Mouse (Mus musculus) midbrain, embryonic 12.5 days (tissue): ENCODE data around the gene Izumo1r. TPM values are rescaled to one million over a fixed set of nuclear protein-coding genes. Genes with fewer than 3 reads are reported as not detected.

Source experiments
- ATAC-seq: fragments of 200-750 bp; cut with Nextera tagmentation; 2 replicates; pipeline ENCODE4 v1.8.0; 2017; ENCODE audit warnings: low read depth, moderate TSS enrichment, moderate library complexity; ENCODE audit not compliant: low FRiP score
- H3K27ac ChIP-seq: fragments of 300-500 bp; sonication (generic); replicated peaks from 2 replicates; pipeline ENCODE4 v1.5.1; 2016; ENCODE audit warnings: mild to moderate bottlenecking
- H3K27me3 ChIP-seq: fragments of 300-500 bp; sonication (generic); 2 replicates; pipeline ENCODE4 v1.6.1; 2016; ENCODE audit warnings: mild to moderate bottlenecking
- H3K36me3 ChIP-seq: fragments of 300-500 bp; sonication (generic); 2 replicates; pipeline ENCODE4 v1.6.1; 2016
- H3K4me1 ChIP-seq: fragments of 300-500 bp; sonication (generic); 2 replicates; pipeline ENCODE4 v1.6.1; 2016
- H3K4me2 ChIP-seq: fragments of 300-500 bp; sonication (generic); replicated peaks from 2 replicates; pipeline ENCODE4 v1.6.1; 2016; ENCODE audit warnings: mild to moderate bottlenecking, moderate library complexity
- H3K4me3 ChIP-seq: fragments of 300-500 bp; sonication (generic); 2 replicates; pipeline ENCODE4 v1.5.1; 2016; ENCODE audit warnings: mild to moderate bottlenecking
- H3K9ac ChIP-seq: fragments of 300-500 bp; sonication (generic); replicated peaks from 2 replicates; pipeline ENCODE4 v1.6.1; 2016; ENCODE audit warnings: mild to moderate bottlenecking, moderate library complexity
- H3K9me3 ChIP-seq: fragments of 300-500 bp; sonication (generic); 2 replicates; pipeline ENCODE4 v1.6.1; 2016; ENCODE audit warnings: mild to moderate bottlenecking
- WGBS: fragments of 180-500 bp; shearing (Covaris S2); methylation state at CpG from one replicate; pipeline ENCODE4 v1.1.7; 2016; 5-methylcytosine and 5-hydroxymethylcytosine counted together
- polyA plus RNA-seq: library from polyadenylated mRNA; unstranded; fragments of >200 nt; fragmentation: Nextera tagmentation; extraction: Ambion mirVana; gene quantifications from 2 replicates; pipeline ENCODE4 v1.2.1, GENCODE M21; 2016

The Izumo1r gene
- polyA plus RNA-seq, 1 experiment from 2014 or later = not detected

- Histone ChIP-seq H3K4me2 (no peak overlapping the region), H3K4me3 (no peak overlapping the region), H3K27me3 (no peaks in the 10 kb centered on the region), H3K36me3 (no peaks in the 10 kb centered on the region), H3K9ac (no peak overlapping the region), H3K9me3 (no peaks in the 10 kb centered on the region), H3K4me1 (peaks cover 4% of the 10 kb centered on the region), H3K27ac (no peak overlapping the region)
- 80% methylated on average over 4 of the region's 4 CpGs for WGBS
- no peak for ATAC-seq
Measured at GRCm38 (mm10) chr9:14923625-14924024, 19.9 kb upstream of the Izumo1r start.

GRCm38 (mm10) chr9:14921971-14922560 lies 18.3 kb upstream of the Izumo1r start:
- H3K36me3 ChIP-seq = no peaks in the 10 kb centered on the region
- no peak for ATAC-seq

GRCm38 (mm10) chr9:14921254-14921653 lies 17.5 kb upstream of the Izumo1r start:
- Histone ChIP-seq H3K27me3 (no peaks in the 10 kb centered on the region), H3K4me1 (peaks cover 4% of the 10 kb centered on the region), H3K36me3 (no peaks in the 10 kb centered on the region), H3K4me3 (no peak overlapping the region), H3K27ac (no peak overlapping the region), H3K9me3 (no peaks in the 10 kb centered on the region), H3K4me2 (no peak overlapping the region), H3K9ac (no peak overlapping the region)
- WGBS = 67% methylated on average over 4 of the region's 4 CpGs
- peak; percentile 16; the same call in 1 of the 2 replicates for ATAC-seq

More at GRCm38 (mm10) chr9:14921971-14922560, 18.3 kb upstream of the Izumo1r start:
- no peak overlapping the region for H3K9ac ChIP-seq
- H3K27ac ChIP-seq = no peak overlapping the region
- WGBS = 31% methylated on average over 1 of the region's 1 CpGs
- H3K9me3 ChIP-seq = no peaks in the 10 kb centered on the region
- H3K4me1 ChIP-seq = peaks cover 4% of the 10 kb centered on the region
- H3K4me2 ChIP-seq = no peak overlapping the region
- H3K27me3 ChIP-seq = no peaks in the 10 kb centered on the region
- no peak overlapping the region for H3K4me3 ChIP-seq

GRCm38 (mm10) chr9:14920608-14921007 lies 16.9 kb upstream of the Izumo1r start:
- Histone ChIP-seq H3K4me1 (peaks cover 4% of the 10 kb centered on the region), H3K27me3 (no peaks in the 10 kb centered on the region), H3K27ac (no peak overlapping the region), H3K9ac (no peak overlapping the region), H3K4me3 (no peak overlapping the region), H3K9me3 (no peaks in the 10 kb centered on the region), H3K36me3 (no peaks in the 10 kb centered on the region), H3K4me2 (no peak overlapping the region)
- WGBS = 80% methylated on average over 4 of the region's 4 CpGs
- ATAC-seq = no peak

GRCm38 (mm10) chr9:14918825-14919668 lies 15.3 kb upstream of the Izumo1r start:
- Histone ChIP-seq H3K4me2 (no peak overlapping the region), H3K27me3 (no peaks in the 10 kb centered on the region), H3K36me3 (no peaks in the 10 kb centered on the region), H3K4me1 (peaks cover 4% of the 10 kb centered on the region), H3K9ac (no peak overlapping the region), H3K27ac (no peak overlapping the region), H3K4me3 (no peak overlapping the region), H3K9me3 (no peaks in the 10 kb centered on the region)
- no peak for ATAC-seq
- WGBS = 80% methylated on average over 5 of the region's 5 CpGs

GRCm38 (mm10) chr9:14917661-14918060 lies 13.9 kb upstream of the Izumo1r start:
- ATAC-seq = no peak
- 88% methylated on average over 2 of the region's 2 CpGs for WGBS
- no peaks in the 10 kb centered on the region for H3K9me3 ChIP-seq

GRCm38 (mm10) chr9:14912037-14912436 lies 8.3 kb upstream of the Izumo1r start:
- no peak overlapping the region for H3K9ac ChIP-seq
- no peaks in the 10 kb centered on the region for H3K36me3 ChIP-seq
- no peak overlapping the region for H3K4me3 ChIP-seq
- no peaks in the 10 kb centered on the region for H3K27me3 ChIP-seq
- H3K9me3 ChIP-seq = no peaks in the 10 kb centered on the region
- no peak overlapping the region for H3K4me2 ChIP-seq
- peaks cover 4% of the 10 kb centered on the region for H3K4me1 ChIP-seq
- ATAC-seq = no peak
- WGBS = 81% methylated on average over 2 of the region's 2 CpGs
- H3K27ac ChIP-seq = no peak overlapping the region

More at GRCm38 (mm10) chr9:14917661-14918060, 13.9 kb upstream of the Izumo1r start:
- H3K27ac ChIP-seq = no peak overlapping the region
- no peak overlapping the region for H3K4me2 ChIP-seq
- no peaks in the 10 kb centered on the region for H3K27me3 ChIP-seq
- peaks cover 4% of the 10 kb centered on the region for H3K4me1 ChIP-seq
- no peak overlapping the region for H3K4me3 ChIP-seq
- H3K9ac ChIP-seq = no peak overlapping the region
- no peaks in the 10 kb centered on the region for H3K36me3 ChIP-seq

- Histone ChIP-seq H3K27ac (peak overlapping the region; percentile 46), H3K27me3 (no peaks in the 10 kb centered on the region), H3K4me3 (no peak overlapping the region), H3K4me2 (no peak overlapping the region), H3K4me1 (peaks cover 11% of the 10 kb centered on the region), H3K9me3 (no peaks in the 10 kb centered on the region), H3K9ac (no peak overlapping the region), H3K36me3 (no peaks in the 10 kb centered on the region)
- peak; percentile 70 for ATAC-seq
- WGBS = 25% methylated on average over 5 of the region's 5 CpGs
Measured at GRCm38 (mm10) chr9:14909981-14910380, 6.2 kb upstream of the Izumo1r start.

GRCm38 (mm10) chr9:14907816-14908415 lies 4.2 kb upstream of the Izumo1r start:
- Histone ChIP-seq H3K4me2 (no peak overlapping the region), H3K4me1 (peaks cover 24% of the 10 kb centered on the region), H3K4me3 (no peak overlapping the region), H3K9me3 (no peaks in the 10 kb centered on the region), H3K27me3 (no peaks in the 10 kb centered on the region), H3K36me3 (no peaks in the 10 kb centered on the region), H3K9ac (no peak overlapping the region), H3K27ac (no peak overlapping the region)
- ATAC-seq = no peak
- 87% methylated on average over 7 of the region's 7 CpGs for WGBS

- Histone ChIP-seq H3K27ac (no peak overlapping the region), H3K9ac (no peak overlapping the region), H3K4me2 (no peak overlapping the region), H3K4me3 (no peak overlapping the region), H3K27me3 (no peaks in the 10 kb centered on the region), H3K4me1 (peaks cover 24% of the 10 kb centered on the region), H3K9me3 (no peaks in the 10 kb centered on the region), H3K36me3 (no peaks in the 10 kb centered on the region)
- WGBS = 87% methylated on average over 3 of the region's 3 CpGs
- no peak for ATAC-seq
Measured at GRCm38 (mm10) chr9:14905956-14906355, 2.2 kb upstream of the Izumo1r start.

- peaks cover 21% of the 10 kb centered on the region for H3K4me1 ChIP-seq
- WGBS = 52% methylated on average over 9 of the region's 9 CpGs
- H3K27ac ChIP-seq = no peak overlapping the region
- no peak overlapping the region for H3K4me3 ChIP-seq
- no peak overlapping the region for H3K9ac ChIP-seq
- no peaks in the 10 kb centered on the region for H3K36me3 ChIP-seq
- ATAC-seq = peak; percentile 65
- no peaks in the 10 kb centered on the region for H3K9me3 ChIP-seq
- no peak overlapping the region for H3K4me2 ChIP-seq
- H3K27me3 ChIP-seq = no peaks in the 10 kb centered on the region
Measured at GRCm38 (mm10) chr9:14904741-14905475, 1.2 kb upstream of the Izumo1r start.
